Mouse (Mus musculus) adrenal gland, postnatal 10 days (tissue): ENCODE measurements around the gene Ier2. TPM values are rescaled to one million over a fixed set of nuclear protein-coding genes. Genes with fewer than 3 reads are reported as not detected.

Experiments used
- total RNA-seq, 2 experiments: library from RNA; stranded (reverse); gene quantifications; 2 replicates each; pipeline ENCODE4 v1.2.3; 2021

Ier2 gene
- total RNA-seq, 2 experiments from 2014 or later: 33.3 to 63.4 TPM

Other genes with a start within 250 kb of the Ier2 start
- gene Trmt1, start 23.5 kb upstream of the Ier2 start, total RNA-seq: 10 to 100 TPM; 63.4 to 82.8 TPM
- gene Nacc1, start 25.0 kb upstream of the Ier2 start, total RNA-seq: 10 to 100 TPM; 59.1 to 62.9 TPM
- 1 to 10 TPM; 7.8 to 8.5 TPM for gene Lyl1, start 38.6 kb upstream of the Ier2 start, total RNA-seq
- gene G430095P16Rik, start 60.2 kb upstream of the Ier2 start, total RNA-seq: under 1 TPM; 0.51 to 0.88 TPM
- 100 to 1,000 TPM; 145 to 200 TPM for gene Nfix, start 137.5 kb upstream of the Ier2 start, total RNA-seq
- gene Dand5, start 160.0 kb upstream of the Ier2 start, total RNA-seq: 1 to 10 TPM; 5.0 to 6.9 TPM
- gene Gadd45gip1, start 168.7 kb upstream of the Ier2 start, total RNA-seq: 10 to 100 TPM; 39.2 to 40.0 TPM
- gene Rad23a, start 177.8 kb upstream of the Ier2 start, total RNA-seq: 100 to 1,000 TPM in 1 of 2 experiments, 10 to 100 TPM in 1; 89.4 to 108 TPM
- 100 to 1,000 TPM; 404 to 492 TPM for gene Calr, start 184.1 kb upstream of the Ier2 start, total RNA-seq
- gene Farsa, start 194.1 kb upstream of the Ier2 start, total RNA-seq: 10 to 100 TPM; 52.0 to 52.4 TPM
- 10 to 100 TPM; 16.1 to 21.1 TPM for gene Syce2, start 209.3 kb upstream of the Ier2 start, total RNA-seq
- 10 to 100 TPM; 77.9 to 96.9 TPM for gene Gcdh, start 231.1 kb upstream of the Ier2 start, total RNA-seq
- 1 to 10 TPM; 2.6 to 4.3 TPM for gene Klf1, start 239.1 kb upstream of the Ier2 start, total RNA-seq
- gene Dnase2a, start 245.7 kb upstream of the Ier2 start, total RNA-seq: 10 to 100 TPM; 11.8 to 12.8 TPM